Mouse (Mus musculus): ENCODE measurements around the gene Arhgef12. TPM values are rescaled to one million over a fixed set of nuclear protein-coding genes. Genes with fewer than 3 reads are reported as not detected.

The Arhgef12 gene
- polyA plus RNA-seq, 1 experiment from 2014 or later: 14.8 TPM

DNA sequence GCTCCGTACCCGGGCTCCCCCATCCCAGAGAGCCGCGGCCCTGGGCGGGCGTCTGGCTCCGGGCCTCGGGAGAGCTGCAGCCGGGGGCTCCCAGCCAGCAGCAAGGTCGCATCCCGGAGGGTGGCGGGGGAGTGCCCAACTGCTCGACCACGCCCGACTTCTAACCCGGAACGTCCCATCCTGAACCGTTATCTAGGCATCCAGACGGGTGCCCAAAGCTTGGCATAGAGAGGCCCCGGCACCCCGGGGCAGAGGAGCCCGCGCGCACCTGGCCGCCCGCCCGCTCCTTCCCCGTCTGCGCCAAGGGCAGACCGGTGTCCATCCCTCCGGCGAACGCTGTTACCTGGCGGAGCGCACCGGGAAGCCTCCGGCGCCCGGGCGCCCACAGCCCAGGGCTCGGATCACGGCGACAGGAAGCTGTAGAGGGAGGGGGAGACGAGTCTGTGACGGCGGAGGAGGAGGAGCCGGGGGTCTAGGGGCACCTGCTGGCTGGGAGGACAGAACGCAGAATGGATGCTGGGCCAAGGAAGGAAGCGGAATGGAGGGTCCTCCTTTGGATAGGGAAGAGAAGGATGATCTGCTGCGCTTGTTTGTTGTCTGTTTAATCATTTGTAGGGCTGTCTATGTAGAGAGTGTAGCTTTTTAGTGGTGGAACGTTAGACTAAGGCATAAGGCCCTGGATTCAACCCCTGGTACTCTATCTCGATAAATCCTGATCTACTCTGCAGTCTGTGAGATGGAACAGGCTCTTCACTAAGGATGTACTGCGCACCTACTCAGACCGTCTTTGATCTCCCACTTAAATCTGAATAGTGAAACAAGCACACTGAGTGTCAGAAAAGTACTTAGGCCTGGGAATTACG is 9.3 kb upstream of the Arhgef12 start, which contains the start of gene Tmem136:
Gene Tmem136 (minus strand): TSS at position 437 of the 863 bp plus-strand sequence.
- 4% methylated on average over 55 of the region's 55 CpGs for WGBS
- no peaks in the 10 kb centered on the region for H3K9me3 ChIP-seq (ENCODE audit: control insufficient read depth, low read length)
- peak; percentile 89 for ATAC-seq (replicated peaks; ENCODE audit: low FRiP score)
- peak within 1 kb of the TSS; percentile 81 for H3K4me2 ChIP-seq (ENCODE audit: low read depth, low read length, severe bottlenecking)
- H3K4me1 ChIP-seq (replicated peaks; ENCODE audit: control insufficient read depth, insufficient read depth, low read length): peaks cover 6% of the 10 kb centered on the region
- peak within 1 kb of the TSS; percentile 76 for H3K4me3 ChIP-seq (ENCODE audit: low read depth, low read length)
- DNase-seq (ENCODE audit: low spot score): peak; percentile 84
- peak within 1 kb of the TSS; percentile 88 for H3K9ac ChIP-seq (ENCODE audit: low read length)
- H3K36me3 ChIP-seq (ENCODE audit: control insufficient read depth, insufficient read depth, low read length): no peaks in the 10 kb centered on the region; the same call in 1 of the 2 replicates
- H3K27me3 ChIP-seq (ENCODE audit: control insufficient read depth, insufficient read depth, low read length): no peaks in the 10 kb centered on the region
- H3K27ac ChIP-seq (ENCODE audit: low read depth, low read length): no peak within 1 kb of the TSS

DNA sequence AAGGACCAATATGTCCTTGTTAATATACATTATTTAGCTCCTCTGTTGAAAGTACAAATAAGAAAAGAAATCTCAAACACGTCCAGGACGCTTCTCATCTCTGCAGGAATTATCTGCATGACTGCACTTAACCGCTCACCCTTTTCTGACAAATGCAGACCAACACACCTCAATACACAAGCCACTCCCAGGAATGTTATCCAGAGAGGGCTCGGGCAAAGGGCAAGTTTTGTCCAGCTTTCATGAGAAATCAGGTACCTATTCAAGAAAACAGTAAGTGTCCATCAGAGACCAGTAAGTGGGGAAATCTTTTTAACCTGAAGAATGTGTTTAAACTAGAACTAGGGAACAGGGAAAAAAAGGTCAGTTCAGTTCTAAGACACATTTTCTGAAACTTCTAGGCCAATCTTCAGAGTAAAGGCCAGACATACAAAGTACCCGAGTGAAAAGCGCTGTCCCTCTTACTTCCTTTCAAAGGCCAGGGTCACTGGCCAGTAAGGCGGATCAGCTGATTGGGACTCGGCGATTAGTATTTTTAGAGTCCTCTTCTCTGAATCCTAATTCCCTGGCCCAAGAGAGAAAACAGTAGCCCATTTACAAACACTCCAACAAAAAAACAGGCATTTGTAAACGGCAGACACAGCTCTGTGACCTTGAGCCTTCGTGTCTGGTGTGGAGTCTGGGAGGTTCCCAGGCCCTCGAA is 8.5 kb upstream of the Arhgef12 start:
- H3K36me3 ChIP-seq (ENCODE audit: control insufficient read depth, insufficient read depth, low read length): no peaks in the 10 kb centered on the region; the same call in 1 of the 2 replicates
- peaks cover 6% of the 10 kb centered on the region for H3K4me1 ChIP-seq (replicated peaks; ENCODE audit: control insufficient read depth, insufficient read depth, low read length)
- H3K27me3 ChIP-seq (ENCODE audit: control insufficient read depth, insufficient read depth, low read length): no peaks in the 10 kb centered on the region
- DNase-seq (ENCODE audit: low spot score) (peak; percentile 35), ATAC-seq (replicated peaks; ENCODE audit: low FRiP score) (no peak)
- H3K4me3 ChIP-seq (ENCODE audit: low read depth, low read length): peak overlapping the region; percentile 76
- 12% methylated on average over 12 of the region's 12 CpGs for WGBS
- H3K4me2 ChIP-seq (ENCODE audit: low read depth, low read length, severe bottlenecking): peak overlapping the region; percentile 81
- H3K9ac ChIP-seq (ENCODE audit: low read length): peak overlapping the region; percentile 88
- H3K27ac ChIP-seq (ENCODE audit: low read depth, low read length): no peak overlapping the region
- H3K9me3 ChIP-seq (ENCODE audit: control insufficient read depth, low read length): no peaks in the 10 kb centered on the region

DNA sequence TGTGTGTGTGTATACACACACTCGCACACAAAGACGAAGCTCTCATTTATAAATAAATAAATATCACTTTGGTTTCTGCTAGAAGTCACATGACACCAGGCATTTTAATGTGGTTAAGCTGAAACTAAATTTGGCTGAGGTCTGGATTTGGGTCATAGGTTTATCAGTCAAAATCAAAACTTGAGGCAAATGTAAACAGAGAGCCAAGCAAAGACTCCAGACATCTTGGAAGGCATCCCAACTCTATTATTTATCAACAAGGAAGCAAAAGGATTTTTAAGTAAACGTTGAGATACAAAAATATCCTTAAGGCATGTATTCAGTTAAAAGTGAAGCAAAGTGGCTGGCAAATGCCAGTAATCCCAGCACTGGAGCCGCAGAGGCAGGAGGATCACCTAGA is 7.8 kb upstream of the Arhgef12 start:
- no peaks in the 10 kb centered on the region for H3K9me3 ChIP-seq (ENCODE audit: control insufficient read depth, low read length)
- DNase-seq (ENCODE audit: low spot score) (no peak), ATAC-seq (replicated peaks; ENCODE audit: low FRiP score) (no peak)
- H3K4me3 ChIP-seq (ENCODE audit: low read depth, low read length): no peak overlapping the region
- H3K27me3 ChIP-seq (ENCODE audit: control insufficient read depth, insufficient read depth, low read length): no peaks in the 10 kb centered on the region
- H3K36me3 ChIP-seq (ENCODE audit: control insufficient read depth, insufficient read depth, low read length): no peaks in the 10 kb centered on the region; the same call in 1 of the 2 replicates
- no peak overlapping the region for H3K9ac ChIP-seq (ENCODE audit: low read length)
- 94% methylated on average over 4 of the region's 4 CpGs for WGBS
- peaks cover 6% of the 10 kb centered on the region for H3K4me1 ChIP-seq (replicated peaks; ENCODE audit: control insufficient read depth, insufficient read depth, low read length)
- no peak overlapping the region for H3K27ac ChIP-seq (ENCODE audit: low read depth, low read length)
- H3K4me2 ChIP-seq (ENCODE audit: low read depth, low read length, severe bottlenecking): no peak overlapping the region

DNA sequence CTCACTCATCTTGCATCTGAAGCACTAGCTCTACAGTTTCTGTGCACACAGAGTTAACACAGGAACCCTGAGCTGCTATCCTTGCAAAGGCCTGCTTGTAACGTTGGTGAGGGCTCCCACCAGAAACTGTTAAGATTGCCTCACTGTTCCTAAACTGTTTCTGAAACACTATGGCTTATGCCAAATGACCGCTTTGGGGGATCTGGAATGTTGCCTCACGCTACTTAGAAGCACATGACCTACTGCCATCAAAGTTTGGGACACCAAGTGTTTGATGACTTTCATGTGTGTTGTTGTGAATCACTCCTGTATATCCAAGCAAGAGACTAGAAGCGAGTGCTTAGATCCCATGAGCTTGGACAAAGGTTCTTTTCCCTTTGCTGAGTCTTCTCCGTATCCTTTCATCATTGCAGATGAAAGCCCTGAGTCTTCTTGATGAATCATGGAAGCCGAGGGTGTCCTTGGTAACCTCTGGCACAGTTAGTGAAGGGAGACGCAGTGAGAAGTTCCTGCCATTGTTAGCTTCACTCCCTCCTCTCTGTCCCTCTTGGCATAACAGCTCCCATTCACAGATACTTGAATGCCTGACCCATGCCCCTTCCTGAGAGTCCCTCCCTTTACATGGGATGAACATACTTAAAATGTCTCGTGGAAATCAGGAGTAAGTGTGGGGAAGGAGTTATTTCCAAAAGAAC is 3.4 kb upstream of the Arhgef12 start:
- ATAC-seq (replicated peaks; ENCODE audit: low FRiP score): no peak

DNA sequence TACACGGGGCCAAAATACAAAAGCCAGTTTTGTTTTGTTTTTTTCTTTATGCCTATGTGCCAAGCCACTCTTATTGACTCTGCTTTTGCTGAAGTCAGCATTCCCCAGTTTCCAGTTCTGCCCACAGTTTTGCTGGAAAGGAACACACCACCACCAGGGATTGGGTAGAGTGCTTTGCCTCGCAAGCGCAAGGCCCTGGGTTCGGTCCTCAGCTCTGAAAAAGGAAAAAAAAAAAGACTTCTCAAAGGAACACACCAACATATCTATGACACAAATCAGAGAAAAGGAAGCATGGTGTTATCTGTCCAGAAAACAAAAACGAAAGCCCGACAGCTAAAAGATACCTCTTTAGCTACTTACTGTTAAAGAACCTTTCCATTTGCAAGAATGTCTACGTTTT is 2.1 kb upstream of the Arhgef12 start:
- Histone ChIP-seq H3K4me3 (ENCODE audit: low read depth, low read length) (no peak overlapping the region), H3K9me3 (ENCODE audit: control insufficient read depth, low read length) (no peaks in the 10 kb centered on the region), H3K27me3 (ENCODE audit: control insufficient read depth, insufficient read depth, low read length) (no peaks in the 10 kb centered on the region), H3K36me3 (ENCODE audit: control insufficient read depth, insufficient read depth, low read length) (no peaks in the 10 kb centered on the region; the same call in 1 of the 2 replicates), H3K27ac (ENCODE audit: low read depth, low read length) (no peak overlapping the region), H3K4me2 (ENCODE audit: low read depth, low read length, severe bottlenecking) (no peak overlapping the region), H3K9ac (ENCODE audit: low read length) (no peak overlapping the region), H3K4me1 (replicated peaks; ENCODE audit: control insufficient read depth, insufficient read depth, low read length) (no peaks in the 10 kb centered on the region; the same call in 1 of the 2 replicates)
- ATAC-seq (replicated peaks; ENCODE audit: low FRiP score) (no peak), DNase-seq (ENCODE audit: low spot score) (no peak)
- WGBS: 89% methylated on average over 7 of the region's 7 CpGs

More for the DNA sequence above, 3.4 kb upstream of the Arhgef12 start:
- no peaks in the 10 kb centered on the region for H3K27me3 ChIP-seq (ENCODE audit: control insufficient read depth, insufficient read depth, low read length)
- WGBS: 89% methylated on average over 8 of the region's 8 CpGs
- no peaks in the 10 kb centered on the region for H3K9me3 ChIP-seq (ENCODE audit: control insufficient read depth, low read length)
- no peak overlapping the region for H3K27ac ChIP-seq (ENCODE audit: low read depth, low read length)
- no peak for DNase-seq (ENCODE audit: low spot score)
- H3K4me2 ChIP-seq (ENCODE audit: low read depth, low read length, severe bottlenecking): no peak overlapping the region
- no peak overlapping the region for H3K4me3 ChIP-seq (ENCODE audit: low read depth, low read length)
- no peaks in the 10 kb centered on the region; the same call in 1 of the 2 replicates for H3K36me3 ChIP-seq (ENCODE audit: control insufficient read depth, insufficient read depth, low read length)
- no peak overlapping the region for H3K9ac ChIP-seq (ENCODE audit: low read length)
- H3K4me1 ChIP-seq (replicated peaks; ENCODE audit: control insufficient read depth, insufficient read depth, low read length): peaks cover 1% of the 10 kb centered on the region

DNA sequence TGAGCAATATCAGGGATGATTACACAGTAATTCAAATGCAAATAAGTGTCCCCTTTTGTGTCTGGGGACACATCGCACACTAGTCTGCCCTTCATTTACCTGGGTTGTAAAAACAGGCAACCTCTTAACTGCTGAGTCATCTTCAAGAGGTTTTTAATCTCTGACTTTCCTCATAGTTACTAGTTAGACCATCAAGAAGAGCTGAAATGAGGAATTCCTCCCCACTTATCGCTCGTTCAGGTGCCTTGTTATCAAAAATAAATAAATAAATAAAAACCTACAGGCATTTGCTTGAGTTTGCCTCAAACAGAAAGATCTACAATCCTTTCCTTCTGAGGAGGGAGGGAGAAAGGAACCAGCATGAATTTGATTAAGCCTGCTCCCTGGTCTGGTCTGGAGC is 1.7 kb upstream of the Arhgef12 start:
- 92% methylated on average over 3 of the region's 3 CpGs for WGBS
- no peak overlapping the region for H3K27ac ChIP-seq (ENCODE audit: low read depth, low read length)
- no peak for DNase-seq (ENCODE audit: low spot score)
- H3K9me3 ChIP-seq (ENCODE audit: control insufficient read depth, low read length): no peaks in the 10 kb centered on the region
- H3K4me3 ChIP-seq (ENCODE audit: low read depth, low read length): no peak overlapping the region
- H3K36me3 ChIP-seq (ENCODE audit: control insufficient read depth, insufficient read depth, low read length): no peaks in the 10 kb centered on the region; the same call in 1 of the 2 replicates
- H3K27me3 ChIP-seq (ENCODE audit: control insufficient read depth, insufficient read depth, low read length): no peaks in the 10 kb centered on the region
- H3K9ac ChIP-seq (ENCODE audit: low read length): no peak overlapping the region
- no peak overlapping the region for H3K4me2 ChIP-seq (ENCODE audit: low read depth, low read length, severe bottlenecking)
- H3K4me1 ChIP-seq (replicated peaks; ENCODE audit: control insufficient read depth, insufficient read depth, low read length): no peaks in the 10 kb centered on the region; the same call in 1 of the 2 replicates
- ATAC-seq (replicated peaks; ENCODE audit: low FRiP score): no peak

DNA sequence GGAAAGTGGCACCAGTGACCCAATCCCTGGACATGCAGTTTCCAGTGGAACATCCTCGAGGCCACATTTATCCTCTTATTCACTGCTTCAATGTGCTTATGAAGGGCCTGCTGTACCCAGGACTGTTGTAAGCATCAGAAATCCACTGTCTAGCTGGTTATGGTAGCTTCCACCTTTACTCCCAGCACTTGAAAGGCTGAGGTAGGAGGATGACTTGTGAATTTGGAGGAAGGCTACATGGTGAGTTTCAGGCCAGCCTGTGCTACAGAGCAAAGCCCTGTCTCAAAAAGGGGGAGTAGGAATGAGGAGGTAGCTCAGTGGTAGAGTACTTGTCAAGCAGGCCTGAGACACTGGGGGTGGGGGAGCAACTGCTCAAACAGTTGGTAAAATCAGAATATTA is 1.0 kb upstream of the Arhgef12 start:
- DNase-seq (ENCODE audit: low spot score) (no peak), ATAC-seq (replicated peaks; ENCODE audit: low FRiP score) (no peak)
- 88% methylated on average over 1 of the region's 1 CpGs for WGBS
- no peak overlapping the region for H3K4me2 ChIP-seq (ENCODE audit: low read depth, low read length, severe bottlenecking)
- no peak overlapping the region for H3K9ac ChIP-seq (ENCODE audit: low read length)
- H3K27me3 ChIP-seq (ENCODE audit: control insufficient read depth, insufficient read depth, low read length): no peaks in the 10 kb centered on the region
- H3K4me3 ChIP-seq (ENCODE audit: low read depth, low read length): no peak overlapping the region
- H3K27ac ChIP-seq (ENCODE audit: low read depth, low read length): no peak overlapping the region
- no peaks in the 10 kb centered on the region; the same call in 1 of the 2 replicates for H3K36me3 ChIP-seq (ENCODE audit: control insufficient read depth, insufficient read depth, low read length)
- H3K9me3 ChIP-seq (ENCODE audit: control insufficient read depth, low read length): no peaks in the 10 kb centered on the region
- H3K4me1 ChIP-seq (replicated peaks; ENCODE audit: control insufficient read depth, insufficient read depth, low read length): no peaks in the 10 kb centered on the region; the same call in 1 of the 2 replicates

DNA sequence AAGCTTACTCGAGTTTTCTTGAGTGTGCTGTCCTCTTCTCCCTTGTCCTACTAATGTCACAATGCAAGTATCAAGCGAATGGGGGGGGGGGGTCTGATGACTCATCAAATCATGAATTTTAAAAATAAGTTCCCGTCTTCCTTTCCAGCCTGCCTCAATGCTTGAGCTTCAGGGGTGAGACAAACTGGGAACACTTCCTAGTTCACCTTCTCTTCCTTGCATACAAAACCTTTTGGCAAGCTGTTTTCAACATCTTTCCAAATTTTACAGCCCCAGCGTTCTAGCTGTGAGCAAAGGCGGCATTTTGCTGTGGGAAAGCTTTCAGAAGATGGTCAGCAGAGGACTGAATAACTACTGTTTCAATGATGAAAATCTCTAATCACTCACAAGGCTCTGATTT is 516 bp upstream of the Arhgef12 start:
- Histone ChIP-seq H3K4me2 (ENCODE audit: low read depth, low read length, severe bottlenecking) (no peak overlapping the region), H3K9me3 (ENCODE audit: control insufficient read depth, low read length) (no peaks in the 10 kb centered on the region), H3K27me3 (ENCODE audit: control insufficient read depth, insufficient read depth, low read length) (no peaks in the 10 kb centered on the region), H3K4me3 (ENCODE audit: low read depth, low read length) (no peak overlapping the region), H3K4me1 (replicated peaks; ENCODE audit: control insufficient read depth, insufficient read depth, low read length) (no peaks in the 10 kb centered on the region; the same call in 1 of the 2 replicates), H3K9ac (ENCODE audit: low read length) (no peak overlapping the region), H3K27ac (ENCODE audit: low read depth, low read length) (no peak overlapping the region), H3K36me3 (ENCODE audit: control insufficient read depth, insufficient read depth, low read length) (no peaks in the 10 kb centered on the region; the same call in 1 of the 2 replicates)
- DNase-seq (ENCODE audit: low spot score): no peak
- WGBS: 70% methylated on average over 5 of the region's 5 CpGs
- ATAC-seq (replicated peaks; ENCODE audit: low FRiP score): no peak

All from forebrain, embryonic 11.5 days (tissue).